In genomic region chr14:23684463-23685066, GRCm38 (mm10) we compare ENCODE assay signal across 11 mouse cellular contexts.
DNase-seq lines count a peak whose midpoint lies in the region; ATAC-seq and TF ChIP-seq lines count a peak whose summit lies in the region.
"Had no signal": no experiment of that assay in that cellular context is flagged by ENCODE, and none has a peak within 500 bp of the region (broad histone marks: within the 10 kb centered on the region; RNA-seq: fewer than 3 reads in every experiment).

No protein-coding gene starts in this region.

- H3K36me3 ChIP-seq in heart, postnatal 0 days (replicated peaks; ENCODE audit: control insufficient read depth, insufficient read depth, low read length), result no peaks in the 10 kb centered on the region
- H3K36me3 ChIP-seq in lung, embryonic 14.5 days (ENCODE audit: insufficient read depth), result no peaks in the 10 kb centered on the region
- H3K36me3 ChIP-seq: limb, embryonic 13.5 days had no signal

- DNase-seq in heart, postnatal 0 days (ENCODE audit: low spot score), result no peak
- no peak for DNase-seq in heart, postnatal 14 days
- DNase-seq in lung, embryonic 14.5 days, result peak; percentile 14
- no peak for DNase-seq in lung, postnatal 36 days
- DNase-seq in ZHBTc4 (ENCODE audit: low read depth, low spot score), result peak; percentile 32
- DNase-seq in kidney, postnatal 4 days, result peak; percentile 15 to 28
- DNase-seq in heart, postnatal 36 days, result no peak
- DNase-seq: adrenal gland, postnatal 14 days had no signal

- H3K4me3 ChIP-seq in heart, postnatal 0 days (ENCODE audit: low read depth, low read length), result no peak overlapping the region
- H3K4me3 ChIP-seq in lung, embryonic 14.5 days (ENCODE audit: low read depth, low read length), result no peak overlapping the region
- H3K4me3 ChIP-seq: forebrain, embryonic 13.5 days; limb, embryonic 13.5 days had no signal

- H3K4me2 ChIP-seq in heart, postnatal 0 days (ENCODE audit: low read depth, low read length), result no peak overlapping the region
- H3K4me2 ChIP-seq in lung, embryonic 14.5 days, result no peak overlapping the region
- H3K4me2 ChIP-seq: forebrain, embryonic 13.5 days; limb, embryonic 13.5 days had no signal

- intact Hi-C loops in heart, postnatal 14 days (cut with DNase I), result no loop called here
- intact Hi-C loops in heart, postnatal 36 days (cut with DNase I), result loop anchor here (5.0 kb wide), 1 partner anchor 323 kb away; no protein-coding TSS in a partner anchor

- 29% methylated on average over 3 of the region's 3 CpGs for WGBS in heart, postnatal 0 days
- WGBS in lung, embryonic 14.5 days, result 29% methylated on average over 3 of the region's 3 CpGs

- H3K4me1 ChIP-seq in heart, postnatal 0 days (ENCODE audit: control insufficient read depth, insufficient read depth), result peaks cover 7% of the 10 kb centered on the region; the same call in 1 of the 2 replicates
- H3K4me1 ChIP-seq in lung, embryonic 14.5 days (ENCODE audit: insufficient read depth), result no peaks in the 10 kb centered on the region
- H3K4me1 ChIP-seq: forebrain, embryonic 13.5 days had no signal

- TF ChIP-seq CTCF in heart, postnatal 0 days (IDR thresholded peaks at IDR 0.05; ENCODE audit: low read depth), result peak; percentile 22; the same call in 1 of the 2 replicates
- peak; percentile 33; the same call in 1 of the 2 replicates for TF ChIP-seq CTCF in lung, embryonic 14.5 days (IDR thresholded peaks at IDR 0.05; ENCODE audit: low read depth)

- no peak for ATAC-seq in heart, postnatal 0 days (ENCODE audit: insufficient read depth, low read depth)
- no peak for ATAC-seq in lung, embryonic 14.5 days (ENCODE audit: insufficient read depth)
- ATAC-seq: forebrain, embryonic 13.5 days; midbrain, embryonic 16.5 days had no signal

- no peaks in the 10 kb centered on the region for H3K9me3 ChIP-seq in heart, postnatal 0 days (replicated peaks; ENCODE audit: control insufficient read depth, low read length)
- no peaks in the 10 kb centered on the region for H3K9me3 ChIP-seq in lung, embryonic 14.5 days (ENCODE audit: low read depth, low read length)
- H3K9me3 ChIP-seq: forebrain, embryonic 13.5 days; limb, embryonic 13.5 days had no signal

- no peak for TF ChIP-seq EP300 in heart, postnatal 0 days (IDR thresholded peaks at IDR 0.05; ENCODE audit: low read depth)

- H3K27ac ChIP-seq in heart, postnatal 0 days (ENCODE audit: low read depth), result no peak overlapping the region
- no peak overlapping the region for H3K27ac ChIP-seq in lung, embryonic 14.5 days (ENCODE audit: low read depth)
- H3K27ac ChIP-seq: forebrain, embryonic 13.5 days; limb, embryonic 13.5 days had no signal

- peaks cover 87% of the 10 kb centered on the region for H3K27me3 ChIP-seq in heart, postnatal 0 days (ENCODE audit: control insufficient read depth, insufficient read depth, low read length)
- no peaks in the 10 kb centered on the region for H3K27me3 ChIP-seq in lung, embryonic 14.5 days (ENCODE audit: insufficient read depth, low read length)
- H3K27me3 ChIP-seq: forebrain, embryonic 13.5 days; limb, embryonic 13.5 days had no signal

- no peak overlapping the region for H3K9ac ChIP-seq in heart, postnatal 0 days (replicated peaks; ENCODE audit: low read depth, low read length)
- no peak overlapping the region for H3K9ac ChIP-seq in lung, embryonic 14.5 days
- H3K9ac ChIP-seq: forebrain, embryonic 13.5 days; limb, embryonic 13.5 days had no signal

Comparison
In these comparisons a context has a peak if more than half of its experiments do, and no peak if none do; other contexts are left out.
1. DNase-seq: peak in lung, embryonic 14.5 days (single experiment), ZHBTc4 (single experiment) and kidney, postnatal 4 days (2 of 2); none in heart, postnatal 0 days (single experiment), heart, postnatal 14 days (0 of 2), lung, postnatal 36 days (single experiment) and heart, postnatal 36 days (0 of 2).